Mouse (Mus musculus): ENCODE data around the gene Themis3.
"Not testable (repeated sequence)": the region's sequence is repeated elsewhere in the genome, so short reads cannot be mapped to it uniquely, and the experiment has no call there.

Gene Themis3

GRCm38 (mm10) chr17:66558404-66559317 is 35.8 kb downstream of the Themis3 start:
- no peak for DNase-seq (ENCODE audit: extremely low read depth, insufficient read length, low spot score)

- DNase-seq (ENCODE audit: extremely low read depth, insufficient read length, low spot score) = no peak
Measured at GRCm38 (mm10) chr17:66552690-66553089, 41.7 kb downstream of the Themis3 start.

- DNase-seq (ENCODE audit: extremely low read depth, insufficient read length, low spot score) = no peak
Measured at GRCm38 (mm10) chr17:66550486-66550885, 43.9 kb downstream of the Themis3 start.

- no peak for DNase-seq (ENCODE audit: extremely low read depth, insufficient read length, low spot score)
Measured at GRCm38 (mm10) chr17:66532285-66532684, 62.1 kb downstream of the Themis3 start.

GRCm38 (mm10) chr17:66523396-66523795 is 71.0 kb downstream of the Themis3 start:
- no peak for DNase-seq (ENCODE audit: extremely low read depth, insufficient read length, low spot score)

GRCm38 (mm10) chr17:66522631-66523030 is 71.8 kb downstream of the Themis3 start:
- not testable (repeated sequence) for DNase-seq (ENCODE audit: extremely low read depth, insufficient read length, low spot score)

- DNase-seq (ENCODE audit: extremely low read depth, insufficient read length, low spot score) = peak; percentile 93
Measured at GRCm38 (mm10) chr17:66519554-66520553, 74.6 kb downstream of the Themis3 start, which contains the start of gene Rab12. Gene Rab12 (minus strand): TSS chr17:66519729.

GRCm38 (mm10) chr17:66518877-66519553 is 75.4 kb downstream of the Themis3 start:
- peak; percentile 72 for DNase-seq (ENCODE audit: extremely low read depth, insufficient read length, low spot score)

GRCm38 (mm10) chr17:66516953-66517352 is 77.5 kb downstream of the Themis3 start:
- DNase-seq (ENCODE audit: extremely low read depth, insufficient read length, low spot score) = no peak

- no peak for DNase-seq (ENCODE audit: extremely low read depth, insufficient read length, low spot score)
Measured at GRCm38 (mm10) chr17:66514288-66514995, 80.0 kb downstream of the Themis3 start.

- no peak for DNase-seq (ENCODE audit: extremely low read depth, insufficient read length, low spot score)
Measured at GRCm38 (mm10) chr17:66512202-66512956, 82.0 kb downstream of the Themis3 start.

- peak; percentile 83 for DNase-seq (ENCODE audit: extremely low read depth, insufficient read length, low spot score)
Measured at GRCm38 (mm10) chr17:66510221-66510683, 84.2 kb downstream of the Themis3 start.

GRCm38 (mm10) chr17:66507049-66507954 is 87.1 kb downstream of the Themis3 start:
- DNase-seq (ENCODE audit: extremely low read depth, insufficient read length, low spot score) = peak; percentile 59

GRCm38 (mm10) chr17:66504964-66505363 is 89.5 kb downstream of the Themis3 start:
- peak; percentile 54 for DNase-seq (ENCODE audit: extremely low read depth, insufficient read length, low spot score)

Data from 3134 (cell line).